Mouse (Mus musculus) cerebellum, adult 11 months (tissue): ENCODE measurements around the gene Trim45.

ENCODE experiments used
- DNase-seq: peaks from one replicate; pipeline ENCODE4 v3.0.0; 2022

Trim45 gene

DNA sequence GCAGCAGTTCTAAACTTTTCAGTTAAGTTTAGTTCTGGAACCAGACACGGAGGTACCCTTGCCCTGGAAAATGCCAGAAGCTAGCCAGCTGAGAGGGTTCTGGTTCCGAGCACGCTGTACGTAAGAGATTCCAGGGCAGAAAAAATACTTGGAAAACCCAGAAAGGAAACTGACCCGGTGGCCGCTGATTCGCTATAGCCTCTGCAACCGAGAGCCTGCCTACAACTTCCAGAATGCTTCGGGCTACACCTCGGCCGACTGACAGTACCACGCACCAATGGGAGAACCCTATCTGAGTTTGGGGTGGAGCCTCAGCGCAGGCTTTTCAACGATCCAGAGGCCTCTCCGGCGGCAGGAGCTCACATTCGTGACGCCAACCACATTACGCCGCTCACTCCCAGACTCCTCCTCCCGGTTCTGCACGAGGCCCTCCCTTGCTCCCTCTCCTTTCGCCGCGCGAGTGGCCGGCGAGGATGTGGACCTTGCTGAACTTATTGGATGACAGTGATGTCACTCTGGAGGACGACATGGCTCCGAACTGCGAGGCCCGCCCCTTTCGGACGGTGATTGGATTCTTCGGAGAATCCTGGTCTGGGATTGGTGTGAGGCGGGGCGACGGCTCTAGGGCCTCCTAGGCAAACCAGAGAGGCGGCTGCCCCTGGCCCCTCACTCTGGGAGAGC lies at the start of gene Trim45:
Trim45 (plus strand) TSS at position 378 of the 681 bp plus-strand sequence.
- peak; percentile 99 for DNase-seq

DNA sequence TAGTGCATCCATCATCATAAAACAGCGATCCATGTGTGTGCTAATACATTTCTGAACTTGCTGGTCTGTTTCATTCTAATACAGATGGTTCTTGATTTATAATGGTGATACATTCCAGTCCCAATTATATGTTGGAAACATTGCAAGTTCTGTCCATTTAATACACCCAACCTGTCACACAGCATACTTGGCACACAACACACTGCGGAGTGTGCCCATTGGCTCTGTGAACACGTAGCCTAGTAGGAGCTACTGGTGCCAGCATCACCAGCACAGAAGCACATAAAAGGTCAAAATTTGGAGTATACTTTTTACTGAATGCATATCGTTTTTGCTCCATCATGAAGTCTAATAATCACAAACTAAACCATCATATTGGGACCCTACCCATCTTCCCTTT lies 44.9 kb upstream of the Trim45 start:
- no peak for DNase-seq

DNA sequence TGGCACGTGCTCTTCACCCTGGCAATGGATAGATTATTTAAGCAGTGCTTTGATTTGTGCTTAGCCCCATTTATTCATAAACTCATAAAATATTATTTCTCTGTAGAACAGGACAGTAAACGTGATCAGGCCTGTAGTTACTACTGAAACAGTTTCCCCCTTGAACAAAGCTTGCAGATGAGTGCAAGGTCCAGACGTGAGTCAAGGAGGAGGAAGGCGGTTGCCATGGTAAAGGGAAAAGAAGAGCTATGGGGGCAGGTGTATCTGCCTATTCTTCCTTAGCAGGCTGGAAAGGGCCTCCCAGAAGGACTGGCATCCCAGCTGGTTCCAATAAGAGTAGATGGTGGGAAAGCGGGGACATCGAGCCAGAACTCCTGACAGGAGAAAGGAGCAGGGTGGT lies 40.6 kb upstream of the Trim45 start:
- DNase-seq, result no peak

DNA sequence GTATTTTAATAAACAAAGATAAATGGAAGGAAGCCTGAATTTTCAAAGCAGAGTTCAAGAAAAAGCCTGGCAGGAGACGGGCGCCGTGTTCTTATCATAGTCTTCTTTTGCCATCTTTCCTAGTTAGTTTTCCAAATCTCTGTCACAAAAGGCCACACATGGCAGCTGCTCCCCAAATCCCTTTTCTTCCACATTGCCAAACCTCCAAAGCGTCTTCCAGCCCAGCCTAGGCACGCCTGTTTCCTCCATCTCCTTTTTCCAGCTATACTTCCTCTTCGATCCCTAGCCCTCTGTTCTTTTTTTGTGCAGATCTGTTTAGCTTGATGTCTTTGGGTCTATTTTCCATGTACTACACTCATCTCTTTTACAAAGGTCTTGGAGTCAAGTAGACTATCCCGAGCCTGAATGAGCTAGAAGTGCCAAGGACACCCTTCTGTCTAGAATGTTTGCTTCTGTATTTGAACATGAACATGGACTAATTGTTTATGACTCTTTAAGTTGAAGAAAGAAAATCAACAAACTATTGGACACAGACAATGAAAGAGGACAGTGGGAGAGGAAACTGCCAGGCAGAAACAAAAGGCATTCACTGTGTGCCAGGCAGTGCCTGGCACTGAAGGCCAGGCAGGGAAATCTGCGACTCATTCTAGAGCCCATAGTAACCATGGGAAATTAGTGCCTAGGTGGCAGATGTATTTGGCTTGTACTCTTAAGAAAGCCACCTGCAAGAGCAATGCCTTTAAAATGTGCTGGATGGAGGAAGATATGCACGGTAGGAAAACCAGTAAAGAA lies 40.0 kb upstream of the Trim45 start:
- no peak for DNase-seq

DNA sequence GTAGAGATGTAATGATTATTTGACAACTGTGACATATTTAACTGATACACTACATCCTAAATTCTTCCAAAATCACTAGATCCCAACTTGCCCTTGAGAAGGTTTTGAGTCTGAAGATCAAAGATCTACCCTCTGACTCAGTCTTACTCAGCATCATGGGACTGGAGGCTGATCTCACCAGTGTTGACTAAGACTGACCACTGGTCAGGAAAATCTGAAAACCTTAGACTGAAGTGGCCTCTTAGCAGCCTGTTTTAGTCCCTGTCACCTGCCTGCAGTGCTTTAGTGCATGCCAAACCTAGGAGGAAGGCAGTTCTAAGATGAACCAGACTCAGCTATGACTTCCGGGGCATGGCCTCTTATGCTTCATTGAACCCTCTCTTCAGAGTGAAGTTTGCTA lies 32.8 kb upstream of the Trim45 start:
- no peak for DNase-seq

DNA sequence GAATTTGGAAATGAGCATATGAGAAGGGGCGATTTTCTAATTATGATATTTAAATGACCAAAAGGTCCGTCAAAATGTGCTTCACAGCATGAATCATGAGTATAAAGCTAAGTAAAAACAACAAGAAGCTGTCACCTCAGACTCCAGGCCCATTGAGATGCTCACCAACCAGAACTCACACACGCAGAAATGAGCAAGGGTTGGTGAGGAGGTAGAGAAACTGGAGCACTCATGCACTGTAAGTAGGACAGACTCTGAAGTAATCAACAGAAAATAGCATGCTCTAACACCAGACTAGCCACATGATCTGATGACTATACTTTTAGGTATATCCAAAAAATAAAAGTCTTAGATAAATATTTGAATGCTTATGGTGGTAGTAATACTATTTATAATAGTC lies 31.6 kb upstream of the Trim45 start:
- DNase-seq, result no peak

DNA sequence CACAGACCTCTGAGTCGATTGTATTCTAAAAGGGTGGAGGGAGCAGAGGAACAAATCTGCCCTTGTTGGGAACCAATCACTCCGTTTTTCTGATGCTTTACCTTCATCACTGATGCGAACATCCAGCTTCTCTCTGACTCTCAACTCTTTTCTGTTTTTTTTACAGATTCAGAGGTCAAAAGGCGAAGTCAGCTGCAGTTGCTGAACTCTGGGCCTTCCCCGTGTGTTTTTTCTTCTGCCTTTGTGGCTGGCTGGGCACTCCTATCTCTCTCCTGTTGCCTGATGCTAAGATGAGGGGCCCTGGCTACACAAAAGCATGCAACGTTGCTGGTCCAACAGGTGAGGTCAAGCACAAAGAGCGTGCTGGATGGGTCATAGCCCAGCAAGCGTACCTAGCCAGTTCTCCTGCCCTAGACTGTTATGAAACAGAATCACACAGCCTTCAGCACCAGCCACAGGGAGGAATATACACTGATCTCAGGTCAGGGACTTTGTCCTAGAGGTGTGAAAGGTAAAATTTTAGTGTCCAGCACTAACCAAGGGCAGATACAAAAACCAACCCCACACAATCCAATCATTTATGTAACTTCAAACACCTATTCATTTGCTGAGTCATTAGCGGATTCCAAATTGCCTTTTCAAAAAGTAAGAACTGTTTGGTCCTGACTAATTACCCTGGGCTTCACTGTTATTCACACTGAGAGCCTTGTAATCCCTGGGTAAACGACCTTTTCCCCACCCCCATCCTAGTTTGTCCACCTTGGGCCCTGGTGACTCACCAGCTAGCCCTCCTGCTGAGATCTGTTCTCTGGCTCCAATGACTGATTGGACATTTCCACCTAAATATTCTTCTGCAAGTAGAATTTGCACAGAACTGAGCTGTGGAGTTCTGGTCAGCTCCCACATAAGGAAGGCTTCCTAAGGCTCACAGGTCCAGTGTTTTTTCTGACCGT lies 29.3 kb upstream of the Trim45 start:
- DNase-seq, result no peak

DNA sequence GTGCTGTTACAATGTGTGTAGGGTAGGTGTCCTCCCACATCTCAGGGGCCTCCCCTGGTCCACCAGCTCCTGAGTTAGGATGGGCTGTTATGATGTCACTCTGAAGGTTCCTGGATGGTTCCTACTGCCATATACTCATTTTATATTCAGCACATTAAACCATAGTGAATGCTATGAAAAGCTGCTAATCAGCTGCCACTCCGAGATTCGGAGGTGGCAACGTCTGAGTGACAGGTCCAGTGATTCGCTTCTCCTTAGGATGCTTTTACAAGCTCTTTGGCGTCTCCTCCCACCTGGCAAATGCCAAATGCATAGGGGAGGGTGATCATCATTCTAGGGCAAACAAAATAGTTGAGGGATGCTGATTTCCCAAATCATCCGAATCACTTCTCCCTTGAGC lies 26.5 kb upstream of the Trim45 start:
- no peak for DNase-seq

DNA sequence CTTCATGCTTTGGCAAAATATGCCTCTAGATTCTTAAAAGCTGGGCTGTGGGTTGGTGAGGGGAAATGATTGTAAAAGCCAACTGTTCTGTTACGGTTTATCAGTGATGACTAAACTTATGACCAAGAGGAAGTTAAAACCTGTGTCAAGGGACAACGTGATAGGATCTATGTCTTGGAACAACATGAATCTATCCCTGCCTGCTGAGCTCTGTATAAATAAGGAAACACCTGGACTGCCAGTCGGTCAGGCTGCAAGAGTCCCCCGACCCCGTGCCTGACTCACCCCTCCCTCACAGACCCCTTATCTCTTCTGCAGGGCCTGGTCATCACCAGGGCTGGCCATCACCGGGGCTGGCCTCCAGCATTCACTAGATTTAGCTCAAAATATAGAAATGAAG lies 15.9 kb upstream of the Trim45 start:
- no peak for DNase-seq

DNA sequence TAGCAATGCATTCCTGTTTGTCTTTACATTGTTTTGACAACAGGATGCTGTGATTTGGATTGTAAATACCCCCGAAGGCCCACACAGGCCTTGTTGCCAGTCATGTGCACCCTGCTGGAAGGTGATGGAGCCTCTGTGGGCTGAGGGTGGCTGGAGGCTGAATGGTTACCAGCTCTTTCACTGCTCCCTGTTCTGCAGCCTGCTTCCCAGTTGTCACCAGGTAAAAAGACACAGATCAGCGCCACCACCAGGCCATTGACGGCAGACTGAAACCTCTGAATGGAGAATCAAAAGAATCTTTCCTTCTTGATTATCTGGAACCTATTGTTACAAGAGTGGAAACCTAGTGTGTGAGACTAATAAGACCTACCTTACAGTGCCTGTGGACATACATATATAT lies 15.1 kb upstream of the Trim45 start:
- no peak for DNase-seq

DNA sequence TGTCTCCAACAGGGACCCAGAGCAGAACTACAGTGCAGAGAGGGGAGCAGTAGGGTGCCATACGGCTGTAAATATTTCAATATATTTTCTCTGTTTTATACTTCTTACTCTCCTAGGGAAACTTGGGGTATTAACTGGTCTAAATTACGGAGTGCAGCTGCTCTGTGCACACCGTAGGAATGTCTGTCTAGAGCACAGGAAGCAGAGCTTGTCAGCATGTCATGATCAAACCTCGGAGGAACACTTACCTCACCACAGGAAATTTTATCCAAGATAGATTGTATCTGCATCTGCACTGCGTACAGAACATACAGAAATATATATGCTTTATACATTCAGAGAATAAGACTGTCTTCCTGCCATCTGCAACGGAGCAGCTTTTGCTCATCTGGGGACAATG lies 13.4 kb upstream of the Trim45 start:
- no peak for DNase-seq

DNA sequence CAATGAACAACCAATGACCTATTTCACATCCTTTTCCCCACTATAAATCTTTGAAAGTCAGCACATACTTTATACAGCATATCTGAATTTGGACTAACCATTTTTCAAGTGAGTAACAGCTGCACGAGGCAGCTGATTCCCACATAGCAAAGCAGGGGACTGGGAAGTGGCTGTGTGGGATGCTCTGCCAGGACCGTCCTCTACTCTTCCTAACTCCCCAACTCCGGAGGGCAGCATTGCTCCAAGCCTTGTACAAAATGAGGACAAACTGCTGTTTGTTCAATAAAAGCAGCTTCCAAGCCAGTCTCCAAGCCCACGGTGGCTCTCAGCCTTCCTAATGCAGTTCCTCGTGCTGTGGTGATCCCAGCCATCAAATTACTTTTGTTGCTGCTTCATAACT lies 11.4 kb upstream of the Trim45 start:
- DNase-seq, result no peak

DNA sequence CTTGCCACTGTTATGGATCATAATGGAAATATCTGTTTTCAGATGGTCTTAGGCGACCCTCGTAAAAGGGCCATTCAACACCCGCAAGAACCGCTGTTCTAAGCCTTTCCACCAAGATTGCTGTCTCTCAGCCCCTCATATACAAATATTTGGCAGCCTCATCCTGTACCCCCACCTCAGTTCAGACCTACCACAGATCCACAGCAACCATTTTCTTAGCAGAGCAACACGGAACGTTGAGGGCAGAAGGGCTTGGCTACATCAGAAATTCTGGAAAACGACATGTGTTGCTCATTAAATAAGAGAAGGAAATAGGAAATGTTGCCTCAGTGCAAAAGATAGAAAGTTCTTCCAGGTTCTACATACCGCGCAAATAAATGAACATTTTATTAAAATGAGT lies 11.0 kb upstream of the Trim45 start:
- DNase-seq, result no peak

DNA sequence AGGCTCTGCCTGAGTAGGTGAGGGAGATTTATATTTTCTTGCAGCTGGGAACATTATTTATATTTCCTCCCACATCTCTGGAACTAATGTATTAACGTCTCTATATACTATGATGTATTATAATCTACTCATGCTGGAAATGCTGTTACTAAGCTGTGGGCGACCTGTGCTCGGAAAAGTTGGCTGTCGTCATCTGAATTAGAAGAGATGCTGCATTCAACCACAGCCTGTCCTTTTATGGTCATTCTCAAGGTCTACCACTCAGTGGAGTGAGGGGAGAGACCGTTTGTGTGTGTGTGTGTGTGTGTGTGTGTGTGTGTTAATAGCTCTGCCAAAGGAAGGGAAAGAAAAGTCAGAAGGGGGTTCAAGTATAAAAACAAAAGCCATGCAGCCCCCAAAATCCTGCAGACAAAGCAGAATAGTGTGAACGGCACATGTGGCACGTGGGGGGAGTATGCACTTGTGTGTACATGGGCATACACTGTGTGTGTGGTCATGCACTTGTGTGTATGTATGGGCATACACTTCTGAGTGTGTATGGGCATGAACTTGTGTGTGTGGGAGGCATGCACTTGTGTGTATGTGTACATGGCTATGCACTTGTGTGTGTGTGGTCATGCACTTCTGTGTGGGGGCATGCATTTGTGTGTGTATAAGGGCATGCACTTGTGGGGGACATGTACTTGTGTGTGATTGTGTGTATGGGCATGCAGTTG lies 10.3 kb upstream of the Trim45 start:
- DNase-seq, result no peak

DNA sequence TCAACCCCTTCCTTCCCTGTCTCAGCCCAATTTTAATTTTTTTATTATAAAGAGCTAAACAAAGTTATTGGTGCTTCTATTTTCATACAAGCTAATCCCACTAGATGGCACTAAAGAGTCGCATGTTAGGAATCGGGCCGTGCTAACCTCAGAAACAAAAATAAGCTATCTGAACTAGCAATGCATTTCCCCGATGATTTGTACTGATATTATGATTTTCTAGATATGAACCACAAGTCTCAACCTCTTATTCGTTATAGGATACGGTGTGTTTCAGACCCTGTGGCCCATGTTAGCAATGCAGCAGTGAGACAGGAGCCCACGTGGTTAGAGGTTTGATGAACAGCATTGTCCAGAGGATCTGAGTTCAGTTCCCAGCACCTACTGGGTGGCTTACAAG lies 5.2 kb upstream of the Trim45 start:
- no peak for DNase-seq

DNA sequence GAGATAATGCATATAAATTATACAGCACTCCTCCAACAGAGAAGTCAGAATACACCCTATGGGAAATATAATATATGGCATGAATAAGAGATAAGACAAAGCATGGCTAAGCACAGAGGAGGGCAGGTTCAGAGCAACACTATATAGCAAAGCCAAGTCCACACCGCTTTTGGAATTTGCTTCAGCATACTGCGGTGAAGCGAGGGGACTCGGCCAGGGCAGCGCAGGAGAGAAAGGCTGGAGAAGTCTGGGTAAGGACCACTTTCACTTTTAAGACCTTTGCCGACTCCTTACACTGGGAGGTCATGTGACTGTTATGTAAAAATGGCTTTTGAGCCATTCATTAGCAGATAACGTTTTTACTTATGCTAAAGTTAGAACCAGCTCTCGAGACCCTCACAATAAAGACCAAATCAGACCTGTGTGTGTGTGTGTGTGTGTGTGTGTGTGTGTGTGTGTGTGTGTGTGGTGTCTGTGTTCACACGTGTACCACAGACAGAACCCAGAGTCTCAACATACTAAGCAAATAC lies 1.3 kb upstream of the Trim45 start:
- no peak for DNase-seq

DNA sequence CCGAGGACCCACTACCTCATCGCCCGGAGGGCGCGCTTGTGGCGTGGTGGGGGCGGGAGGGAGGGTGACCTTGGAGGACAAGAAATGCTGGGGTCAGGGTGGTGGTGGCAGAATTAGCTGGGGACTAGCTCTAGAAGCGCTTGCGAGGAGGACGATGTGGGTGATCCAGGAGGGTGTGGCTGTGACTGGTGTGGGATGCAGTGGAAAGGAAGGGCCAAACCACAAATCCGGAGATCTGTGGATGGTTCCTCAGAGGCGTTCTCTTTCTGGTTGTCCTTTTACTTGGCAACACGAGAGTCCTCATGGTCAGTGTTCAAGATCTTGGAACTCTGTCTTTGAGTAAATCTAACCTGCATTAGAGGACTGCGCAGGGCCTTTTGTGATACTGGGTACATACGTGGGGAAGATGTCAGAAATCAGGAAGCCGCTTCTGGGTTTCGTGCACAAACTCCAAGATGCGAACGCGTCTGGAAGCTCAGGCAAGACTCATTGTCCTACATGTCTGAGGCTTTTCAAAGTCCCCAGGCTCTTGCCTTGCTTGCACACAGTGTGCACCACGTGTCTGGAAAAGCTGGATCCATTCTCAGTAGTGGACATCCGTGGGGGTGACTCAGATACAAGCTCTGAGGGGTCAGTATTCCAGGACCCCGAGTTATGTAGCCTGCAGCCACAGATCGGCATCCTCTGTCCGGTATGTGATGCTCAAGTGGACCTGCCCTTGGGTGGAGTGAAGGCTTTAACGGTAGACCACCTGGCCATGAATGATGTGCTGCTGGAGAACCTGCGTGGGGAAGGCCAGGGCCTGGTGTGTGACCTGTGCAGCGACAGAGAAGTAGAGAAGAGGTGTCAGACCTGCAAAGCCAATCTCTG lies 739 bp downstream of the Trim45 start:
- peak; percentile 20 for DNase-seq

DNA sequence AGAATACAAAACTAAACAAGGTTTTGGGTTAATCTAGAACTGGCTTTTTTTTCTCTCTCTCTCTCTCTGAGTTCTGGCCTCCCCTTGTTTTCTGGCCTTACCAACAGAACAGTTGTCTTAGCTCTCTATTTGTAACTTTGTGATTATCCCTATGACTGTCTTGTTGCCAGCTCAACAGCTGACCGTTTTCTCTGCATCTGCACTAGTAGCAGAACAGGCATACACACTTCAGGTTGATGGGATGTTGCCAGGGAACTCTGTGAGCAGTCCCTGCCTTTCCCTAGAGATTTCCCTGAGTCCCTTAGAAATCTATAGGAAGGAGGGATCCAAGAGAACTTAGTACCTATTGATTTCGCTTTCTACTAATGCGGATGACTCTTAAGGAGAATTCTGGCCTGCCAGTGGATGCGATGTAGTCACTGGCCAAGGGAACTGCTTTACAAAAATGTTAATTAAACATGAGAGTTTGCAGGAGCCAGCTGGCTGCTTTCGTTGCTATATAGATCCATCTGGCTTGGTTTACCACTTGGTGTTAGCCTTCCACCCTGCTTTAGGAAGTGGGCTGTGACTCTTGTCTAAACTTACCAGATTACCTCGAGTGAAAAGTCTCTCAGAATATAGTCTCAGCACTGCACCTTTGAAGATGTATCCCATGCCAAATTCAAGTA lies 2.2 kb downstream of the Trim45 start:
- DNase-seq, result no peak

DNA sequence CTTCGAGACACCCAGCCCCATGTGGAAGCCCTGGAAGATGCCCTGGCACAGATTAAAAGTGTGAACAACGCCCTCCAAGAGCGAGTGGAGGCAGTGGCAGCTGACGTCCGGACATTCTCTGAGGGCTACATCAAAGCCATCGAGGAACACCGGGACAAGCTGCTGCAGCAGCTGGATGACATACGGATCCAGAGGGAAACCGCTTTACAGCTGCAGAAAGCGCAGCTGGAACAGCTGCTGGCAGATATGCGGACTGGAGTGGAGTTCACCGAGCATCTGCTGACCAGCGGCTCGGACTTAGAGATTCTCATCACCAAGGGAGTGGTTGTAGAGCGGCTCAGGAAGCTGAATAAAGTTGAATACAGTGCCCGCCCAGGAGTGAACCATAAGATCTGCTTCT lies 3.2 kb downstream of the Trim45 start:
- no peak for DNase-seq

DNA sequence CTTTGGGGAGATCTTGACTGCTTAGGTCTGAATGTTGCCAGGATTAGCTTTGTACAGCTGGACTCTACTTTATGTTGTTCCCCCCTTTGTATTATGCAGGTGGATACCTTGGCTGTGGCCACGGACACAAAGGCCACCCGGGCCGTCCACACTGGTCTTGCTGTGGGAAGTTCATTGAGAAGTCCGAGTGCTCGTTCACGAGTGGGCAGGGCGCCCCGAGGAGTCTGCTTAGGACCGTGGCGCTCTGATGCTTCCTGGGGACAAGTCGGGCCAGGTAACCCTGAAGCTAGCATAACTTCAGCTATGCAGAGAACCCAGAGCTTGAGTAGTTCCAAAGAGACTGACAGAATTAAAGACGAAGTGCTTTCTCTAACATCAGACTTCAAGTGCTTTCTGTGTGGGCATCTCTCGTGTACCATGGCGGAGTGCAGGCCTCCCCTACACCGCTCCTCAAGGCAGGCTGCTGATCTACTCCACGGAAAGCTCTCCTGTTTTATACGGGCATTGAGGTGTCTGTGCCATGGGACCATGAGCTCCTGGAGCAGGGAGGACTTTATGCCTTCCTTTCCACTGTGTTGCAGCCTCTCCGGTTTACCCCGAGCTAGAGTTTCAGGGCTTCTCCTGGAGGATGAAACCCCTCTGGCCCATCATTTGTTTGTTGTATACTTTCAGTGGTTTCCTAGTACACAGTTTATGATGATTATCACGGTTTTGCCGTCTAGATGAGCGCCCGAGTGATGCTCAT lies 9.5 kb downstream of the Trim45 start:
- DNase-seq, result no peak
